Comparison of ENCODE assay signal across 30 mouse cellular contexts in genomic region chr5:98212501-98212900, GRCm38 (mm10). TPM values are rescaled to one million over a fixed set of nuclear protein-coding genes. Genes with fewer than 3 reads are reported as not detected.
DNase-seq lines count a peak whose midpoint lies in the region; ATAC-seq and TF ChIP-seq lines count a peak whose summit lies in the region.
"Had no signal": no experiment of that assay in that cellular context is flagged by ENCODE, and none has a peak within 500 bp of the region (broad histone marks: within the 10 kb centered on the region; RNA-seq: fewer than 3 reads in every experiment).

No protein-coding gene starts in this region.

- H3K9ac ChIP-seq in kidney, postnatal 0 days (ENCODE audit: low read depth, low read length), result no peak overlapping the region
- H3K9ac ChIP-seq in lung, embryonic 14.5 days, result no peak overlapping the region
- no peak overlapping the region for H3K9ac ChIP-seq in hindbrain, postnatal 0 days (replicated peaks; ENCODE audit: low read length)
- H3K9ac ChIP-seq: embryonic facial prominence, embryonic 13.5 days; forebrain, embryonic 12.5 days; forebrain, embryonic 15.5 days; hindbrain, embryonic 13.5 days had no signal

- H3K27me3 ChIP-seq in kidney, postnatal 0 days (ENCODE audit: insufficient read depth, low read length), result no peaks in the 10 kb centered on the region
- H3K27me3 ChIP-seq in lung, embryonic 14.5 days (ENCODE audit: insufficient read depth, low read length), result no peaks in the 10 kb centered on the region
- H3K27me3 ChIP-seq in hindbrain, postnatal 0 days (ENCODE audit: insufficient read depth, low read length), result no peaks in the 10 kb centered on the region
- H3K27me3 ChIP-seq: embryonic facial prominence, embryonic 13.5 days; forebrain, embryonic 12.5 days; forebrain, embryonic 15.5 days; hindbrain, embryonic 13.5 days had no signal

- 52% methylated on average over 4 of the region's 4 CpGs for WGBS in kidney, postnatal 0 days
- 52% methylated on average over 4 of the region's 4 CpGs for WGBS in lung, embryonic 14.5 days
- 74% methylated on average over 4 of the region's 4 CpGs for WGBS in hindbrain, postnatal 0 days

- H3K36me3 ChIP-seq in kidney, postnatal 0 days (ENCODE audit: insufficient read depth, low read length), result no peaks in the 10 kb centered on the region
- no peaks in the 10 kb centered on the region for H3K36me3 ChIP-seq in lung, embryonic 14.5 days (ENCODE audit: insufficient read depth)
- H3K36me3 ChIP-seq in hindbrain, postnatal 0 days (ENCODE audit: insufficient read depth, low read length), result no peaks in the 10 kb centered on the region
- H3K36me3 ChIP-seq: embryonic facial prominence, embryonic 10.5 days; embryonic facial prominence, embryonic 13.5 days; forebrain, embryonic 12.5 days; forebrain, embryonic 15.5 days; hindbrain, embryonic 10.5 days; hindbrain, embryonic 13.5 days had no signal

- H3K4me1 ChIP-seq in kidney, postnatal 0 days (replicated peaks; ENCODE audit: insufficient read depth, low read length), result no peaks in the 10 kb centered on the region
- no peaks in the 10 kb centered on the region for H3K4me1 ChIP-seq in lung, embryonic 14.5 days (ENCODE audit: insufficient read depth)
- H3K4me1 ChIP-seq in hindbrain, postnatal 0 days (ENCODE audit: insufficient read depth, low read length), result no peaks in the 10 kb centered on the region
- H3K4me1 ChIP-seq: embryonic facial prominence, embryonic 10.5 days; embryonic facial prominence, embryonic 13.5 days; forebrain, embryonic 12.5 days; forebrain, embryonic 15.5 days; hindbrain, embryonic 10.5 days; hindbrain, embryonic 13.5 days had no signal

- no peaks in the 10 kb centered on the region for H3K9me3 ChIP-seq in kidney, postnatal 0 days (replicated peaks; ENCODE audit: low read length)
- H3K9me3 ChIP-seq in lung, embryonic 14.5 days (ENCODE audit: low read depth, low read length), result no peaks in the 10 kb centered on the region
- no peaks in the 10 kb centered on the region for H3K9me3 ChIP-seq in hindbrain, postnatal 0 days (ENCODE audit: low read length)
- H3K9me3 ChIP-seq: embryonic facial prominence, embryonic 13.5 days; forebrain, embryonic 12.5 days; forebrain, embryonic 15.5 days; hindbrain, embryonic 13.5 days had no signal

- H3K27ac ChIP-seq in kidney, postnatal 0 days, result no peak overlapping the region
- no peak overlapping the region for H3K27ac ChIP-seq in lung, embryonic 14.5 days (ENCODE audit: low read depth)
- no peak overlapping the region for H3K27ac ChIP-seq in hindbrain, postnatal 0 days
- H3K27ac ChIP-seq: embryonic facial prominence, embryonic 10.5 days; embryonic facial prominence, embryonic 13.5 days; forebrain, embryonic 12.5 days; forebrain, embryonic 15.5 days; hindbrain, embryonic 10.5 days; hindbrain, embryonic 13.5 days had no signal

- DNase-seq in kidney, postnatal 0 days (ENCODE audit: low spot score), result no peak
- DNase-seq in kidney, postnatal 4 days, result no peak
- peak; percentile 36 for DNase-seq in lung, embryonic 14.5 days
- no peak for DNase-seq in lung, postnatal 4 days
- peak; percentile 31 for DNase-seq in retina, embryonic 14.5 days (ENCODE audit: low spot score)
- DNase-seq in retina, postnatal 1 day, result no peak
- DNase-seq in brain, adult 2 months (ENCODE audit: low read depth, low spot score), result peak; percentile 16
- no peak for DNase-seq in hindbrain, postnatal 0 days (ENCODE audit: low spot score)
- DNase-seq: adrenal gland, postnatal 10 days; adrenal gland, postnatal 36 days; cerebellum, adult 11 months; cerebellum, adult 2 months; cerebellum, adult 9-11 months; cerebellum, postnatal 25 days; embryo, embryonic 11 days; gastrocnemius, postnatal 25 days; heart, postnatal 36 days had no signal

- 0 out of 2 replicates have a peak, but pooled peaks have one; percentile 29 for TF ChIP-seq CTCF in kidney, postnatal 0 days (IDR thresholded peaks at IDR 0.05; ENCODE audit: low read depth)
- TF ChIP-seq CTCF in lung, embryonic 14.5 days (IDR thresholded peaks at IDR 0.05; ENCODE audit: low read depth), result no peak
- TF ChIP-seq CTCF in hindbrain, postnatal 0 days (IDR thresholded peaks at IDR 0.05; ENCODE audit: low read depth), result no peak

- no peak for ATAC-seq in kidney, postnatal 0 days (replicated peaks; ENCODE audit: low FRiP score, low read depth)
- no peak for ATAC-seq in lung, embryonic 14.5 days (ENCODE audit: insufficient read depth)
- ATAC-seq in hindbrain, postnatal 0 days, result no peak
- ATAC-seq: CD4-positive, CD25-positive, alpha-beta regulatory T cell, adult 4 months; forebrain, embryonic 15.5 days; hindbrain, embryonic 16.5 days; inflammation-experienced regulatory T-cells, adult 6 months had no signal

- H3K4me3 ChIP-seq in kidney, postnatal 0 days (replicated peaks; ENCODE audit: low read depth, low read length), result no peak overlapping the region
- H3K4me3 ChIP-seq in lung, embryonic 14.5 days (ENCODE audit: low read depth, low read length), result no peak overlapping the region
- H3K4me3 ChIP-seq in hindbrain, postnatal 0 days (ENCODE audit: low read length), result no peak overlapping the region
- H3K4me3 ChIP-seq: embryonic facial prominence, embryonic 10.5 days; embryonic facial prominence, embryonic 13.5 days; erythroblast, embryonic 14.5 days; forebrain, embryonic 12.5 days; forebrain, embryonic 15.5 days; hindbrain, embryonic 10.5 days; hindbrain, embryonic 13.5 days had no signal

- no peak overlapping the region for H3K4me2 ChIP-seq in kidney, postnatal 0 days (ENCODE audit: low read length)
- no peak overlapping the region for H3K4me2 ChIP-seq in lung, embryonic 14.5 days
- H3K4me2 ChIP-seq in hindbrain, postnatal 0 days (ENCODE audit: low read depth, low read length), result no peak overlapping the region
- H3K4me2 ChIP-seq: embryonic facial prominence, embryonic 13.5 days; forebrain, embryonic 12.5 days; forebrain, embryonic 15.5 days; heart, embryonic 11.5 days; hindbrain, embryonic 13.5 days had no signal

RNA-seq across cellular contexts. Expression of gene Fgf5, which starts 41.5 kb away (rescaled TPM):
- polyA plus RNA-seq in kidney, postnatal 0 days (2015; fragmentation: Nextera tagmentation; extraction: Ambion mirVana), result not detected in 2 replicates
- 0.74 and 0.88 TPM in 2 replicates for polyA plus RNA-seq in lung, embryonic 14.5 days (2014; fragmentation: Nextera tagmentation; extraction: Ambion mirVana)
- total RNA-seq in hindbrain, postnatal 0 days (2014; rRNA removed), result 3.5 and 5.1 TPM in 2 replicates
- polyA plus RNA-seq in hindbrain, postnatal 0 days (2015; fragmentation: Nextera tagmentation; extraction: Ambion mirVana), result 6.4 and 6.8 TPM in 2 replicates
- total RNA-seq: adrenal gland, adult 18-20 months; adrenal gland, postnatal 10 days; adrenal gland, postnatal 36 days; heart, postnatal 36 days had no signal
- polyA plus RNA-seq: CD4-positive, CD25-positive, alpha-beta regulatory T cell, adult 4 months; erythroblast, embryonic 14.5 days; heart, postnatal 0 days; inflammation-experienced regulatory T-cells, adult 6 months had no signal

RNA-seq across cellular contexts. Expression of gene Prdm8, which starts 45.5 kb away (rescaled TPM):
- polyA plus RNA-seq in kidney, postnatal 0 days (2015; fragmentation: Nextera tagmentation; extraction: Ambion mirVana), result 0.04 TPM in 1 of 2 replicates, not detected in the other
- 1.1 and 1.7 TPM in 2 replicates for polyA plus RNA-seq in lung, embryonic 14.5 days (2014; fragmentation: Nextera tagmentation; extraction: Ambion mirVana)
- total RNA-seq in hindbrain, postnatal 0 days (2014; rRNA removed), result 38.0 and 38.6 TPM in 2 replicates
- 2.7 and 3.1 TPM in 2 replicates for polyA plus RNA-seq in hindbrain, postnatal 0 days (2015; fragmentation: Nextera tagmentation; extraction: Ambion mirVana)
- polyA plus RNA-seq: CD4-positive, CD25-positive, alpha-beta regulatory T cell, adult 4 months; heart, embryonic 11.5 days; heart, postnatal 0 days; inflammation-experienced regulatory T-cells, adult 6 months had no signal

Comparison
In these comparisons a context has a peak if more than half of its experiments do, and no peak if none do; other contexts are left out.
1. DNase-seq: peak in lung, embryonic 14.5 days (single experiment), retina, embryonic 14.5 days (single experiment) and brain, adult 2 months (single experiment); none in kidney, postnatal 0 days (single experiment), kidney, postnatal 4 days (0 of 2), lung, postnatal 4 days (0 of 2), retina, postnatal 1 day (single experiment) and hindbrain, postnatal 0 days (single experiment).